Mouse (Mus musculus) liver, adult 2 months (tissue): ENCODE measurements around the gene Klhl12. TPM values are rescaled to one million over a fixed set of nuclear protein-coding genes. Genes with fewer than 3 reads are reported as not detected.
A peak's percentile ranks its signal among the peaks of the same experiment; 100 is the strongest.

ENCODE experiments used
- DNase-seq: peaks from one replicate; pipeline ENCODE4 v3.0.0-alpha.2; 2011; ENCODE audit warnings: low read depth, low spot score; ENCODE audit errors: extremely low read depth
- H3K27ac ChIP-seq: fragments of 200-500 bp; replicated peaks from 2 replicates; pipeline ENCODE4 v1.5.1; 2012; ENCODE audit warnings: low read depth, mild to moderate bottlenecking, control low read depth, inconsistent platforms, low read length; ENCODE audit not compliant: insufficient read depth
- H3K27me3 ChIP-seq: fragments of 200-500 bp; 2 replicates; pipeline ENCODE4 v1.6.1; 2012; ENCODE audit warnings: mild to moderate bottlenecking, moderate library complexity, low read length, inconsistent platforms; ENCODE audit not compliant: control insufficient read depth, insufficient read depth
- H3K36me3 ChIP-seq: fragments of 200-500 bp; 2 replicates; pipeline ENCODE4 v1.6.1; 2012; ENCODE audit warnings: low read length, inconsistent platforms; ENCODE audit not compliant: control insufficient read depth, insufficient read depth
- H3K4me1 ChIP-seq: fragments of 200-500 bp; 2 replicates; pipeline ENCODE4 v1.6.1; 2011; ENCODE audit warnings: low read length; ENCODE audit not compliant: control insufficient read depth, insufficient read depth
- H3K4me3 ChIP-seq: fragments of 200-500 bp; 2 replicates; pipeline ENCODE4 v1.5.1; 2011; ENCODE audit warnings: low read depth, mild to moderate bottlenecking, control low read depth, low read length, moderate library complexity; ENCODE audit not compliant: insufficient read depth
- H3K79me2 ChIP-seq: fragments of 200-500 bp; 2 replicates; pipeline ENCODE4 v1.6.1; 2012; ENCODE audit warnings: inconsistent platforms, mild to moderate bottlenecking, low read length, moderate library complexity; ENCODE audit not compliant: control insufficient read depth, insufficient read depth
- H3K9ac ChIP-seq: fragments of 200-500 bp; 2 replicates; pipeline ENCODE4 v1.6.1; 2012; ENCODE audit warnings: low read depth, mild to moderate bottlenecking, control low read depth, inconsistent platforms, low read length
- CTCF ChIP-seq: fragments of 200-500 bp; IDR thresholded peaks from 2 replicates; pipeline ENCODE4 v1.5.1; 2011; ENCODE audit warnings: low read depth, low read length, control low read depth
- POLR2A ChIP-seq: fragments of 200-500 bp; IDR thresholded peaks from 2 replicates; pipeline ENCODE4 v1.6.1; 2011; ENCODE audit warnings: low read length, control low read depth; ENCODE audit not compliant: insufficient read depth; ENCODE audit errors: extremely low read depth
- WGBS: fragments of 180-500 bp; shearing (Covaris S2); methylation state at CpG from one replicate; pipeline ENCODE4 v1.1.7; 2018; 5-methylcytosine and 5-hydroxymethylcytosine counted together
- polyA plus RNA-seq: library from polyadenylated mRNA; depleted of rRNA; stranded (reverse); fragments of >200 nt; gene quantifications from 2 replicates; pipeline ENCODE4 v1.2.3, GENCODE M21; 2012; rRNA removed
- total RNA-seq: library from RNA; depleted of rRNA; stranded (reverse); fragments of >200 nt; gene quantifications from 2 replicates; pipeline ENCODE4 v1.2.3, GENCODE M21; 2014; rRNA removed

The Klhl12 gene
- 8.8 and 9.9 TPM in 2 replicates for total RNA-seq
- 4.5 and 5.1 TPM in 2 replicates for polyA plus RNA-seq

DNA sequence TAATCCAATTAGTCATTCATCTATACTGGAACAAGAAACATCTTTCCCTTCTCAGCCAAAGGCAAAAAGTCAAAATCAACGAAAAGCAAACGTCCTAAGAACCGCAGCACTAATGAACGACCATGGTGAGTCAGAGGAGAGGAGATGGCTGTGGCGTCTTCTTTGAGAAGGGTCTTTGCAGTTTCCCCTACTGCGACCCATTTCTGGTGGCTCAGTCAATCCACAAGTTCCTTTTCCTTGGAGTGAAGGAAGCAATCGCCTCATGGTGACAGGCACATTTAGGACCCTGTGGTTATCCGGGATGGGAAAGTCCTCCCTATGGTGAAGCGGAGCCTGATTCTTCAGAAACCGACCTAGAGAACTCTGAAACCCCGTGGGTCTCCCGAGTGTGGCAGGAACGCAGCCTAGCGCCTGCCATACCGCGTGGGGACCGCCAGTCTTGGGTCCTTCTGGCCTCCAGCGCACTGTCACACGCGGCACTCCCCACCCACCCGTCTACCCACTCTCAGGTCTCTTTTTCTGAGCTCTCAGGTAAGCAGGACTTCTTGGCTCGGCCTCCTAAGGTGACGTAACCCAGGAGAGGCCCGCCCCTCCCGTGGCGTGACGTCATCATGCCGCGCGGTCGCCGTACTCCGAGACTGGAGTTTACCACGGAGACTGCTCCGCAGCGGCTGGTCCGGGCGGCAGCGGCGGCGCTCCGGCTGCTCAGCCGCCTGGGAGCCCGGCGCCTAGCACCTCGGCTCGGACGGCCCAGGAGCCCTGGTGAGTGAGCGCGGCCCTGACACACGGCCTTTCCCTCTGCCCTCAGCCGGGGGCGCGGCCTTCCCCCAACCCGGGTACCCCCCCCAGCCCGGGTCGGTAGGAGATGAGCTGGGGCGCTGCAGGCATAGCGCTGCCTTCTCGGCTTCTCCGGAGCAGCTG, at the start of gene Klhl12:
Gene Klhl12, plus strand, starts transcription at position 628 of the 921 bp plus-strand sequence.
- Histone ChIP-seq H3K27me3 (no peaks in the 10 kb centered on the region), H3K36me3 (peaks cover 7% of the 10 kb centered on the region), H3K4me3 (peak within 1 kb of the TSS; percentile 92), H3K27ac (peak within 1 kb of the TSS; percentile 45; the same call in 1 of the 2 replicates), H3K9ac (peak within 1 kb of the TSS; percentile 97), H3K4me1 (peaks cover 3% of the 10 kb centered on the region; the same call in 1 of the 2 replicates), H3K79me2 (peaks cover 7% of the 10 kb centered on the region; the same call in 1 of the 2 replicates)
- peak; percentile 80 for DNase-seq
- TF ChIP-seq POLR2A = peak; percentile 44; the same call in 1 of the 2 replicates
- 0 out of 2 replicates have a peak, but pooled peaks have one; percentile 2 for TF ChIP-seq CTCF
- WGBS = under 1% methylated on average over 61 of the region's 61 CpGs

DNA sequence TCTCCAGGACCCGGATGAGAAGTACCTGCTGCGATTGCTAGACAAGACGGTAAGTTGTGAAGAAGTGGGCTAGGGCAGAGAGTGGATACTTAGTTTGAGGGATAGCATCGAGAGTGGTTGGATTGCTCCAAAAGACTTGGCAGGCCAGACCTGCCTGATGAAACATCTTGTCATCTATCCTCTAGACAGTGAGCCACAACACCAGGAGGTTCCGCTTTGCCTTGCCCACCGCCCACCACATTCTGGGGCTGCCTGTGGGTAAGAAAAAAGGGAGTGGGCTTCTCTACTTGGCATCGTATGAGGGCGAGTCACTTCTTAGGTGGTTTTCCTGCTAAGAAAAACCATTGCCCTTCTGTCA, 48.9 kb upstream of the Klhl12 start:
- TF ChIP-seq POLR2A (no peak), CTCF (no peak)
- Histone ChIP-seq H3K4me3 (peak overlapping the region; percentile 79), H3K4me1 (peaks cover 6% of the 10 kb centered on the region; the same call in 1 of the 2 replicates), H3K27me3 (no peaks in the 10 kb centered on the region), H3K79me2 (no peaks in the 10 kb centered on the region), H3K36me3 (peaks cover 4% of the 10 kb centered on the region; the same call in 1 of the 2 replicates), H3K9ac (peak overlapping the region; percentile 70), H3K27ac (no peak overlapping the region)
- DNase-seq = no peak
- WGBS = 30% methylated on average over 8 of the region's 8 CpGs

- peaks cover 4% of the 10 kb centered on the region; the same call in 1 of the 2 replicates for H3K36me3 ChIP-seq
These were observed 47.3 kb upstream of the Klhl12 start for GRCm38 (mm10) chr1:134408080-134408479.

DNA sequence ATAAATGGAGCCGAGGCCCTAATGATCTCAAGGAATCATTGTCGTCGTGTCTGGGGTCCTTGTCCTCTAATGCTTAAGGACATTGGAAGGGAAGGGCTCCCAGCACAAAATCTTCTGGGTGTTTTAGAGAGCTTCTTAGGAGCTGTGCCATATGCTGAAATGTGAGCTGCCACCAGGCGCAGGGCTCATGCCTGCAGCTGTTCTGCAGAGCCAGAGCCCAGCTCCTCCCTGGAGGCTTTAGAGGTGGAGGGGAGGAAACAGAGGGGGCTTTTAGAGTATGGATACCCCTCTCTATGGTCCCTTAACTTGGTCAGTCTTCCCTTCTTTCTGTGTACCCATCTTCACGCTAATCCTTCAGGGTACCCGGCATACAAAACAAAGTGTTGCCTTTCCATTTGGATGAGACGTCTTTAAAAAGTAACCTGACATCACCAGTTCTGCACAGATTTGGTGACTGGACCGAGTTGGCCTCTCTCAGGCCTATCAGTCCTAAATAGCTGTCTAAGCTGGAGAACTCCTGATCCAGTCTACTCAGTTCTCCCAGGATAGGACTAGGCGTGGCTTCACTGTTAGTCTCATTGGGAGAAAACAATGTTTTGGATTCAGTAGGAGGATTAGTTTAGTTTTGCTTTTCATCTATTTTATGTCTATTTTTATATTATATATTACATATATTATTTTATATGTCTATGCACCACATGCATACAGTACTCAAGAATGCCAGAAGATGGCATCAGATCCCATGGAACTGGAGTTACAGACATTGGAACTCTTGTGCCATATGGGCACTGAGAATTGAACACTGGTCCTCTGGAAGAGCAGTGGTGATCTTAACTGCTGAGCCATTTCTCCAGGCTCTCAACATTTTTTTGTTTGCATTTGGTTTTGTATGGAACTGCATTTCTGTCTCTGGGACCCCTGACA, 43.4 kb upstream of the Klhl12 start:
- Histone ChIP-seq H3K9ac (no peak overlapping the region), H3K4me3 (no peak overlapping the region), H3K27ac (no peak overlapping the region), H3K36me3 (peaks cover 4% of the 10 kb centered on the region; the same call in 1 of the 2 replicates), H3K79me2 (peaks cover 16% of the 10 kb centered on the region), H3K4me1 (peaks cover 10% of the 10 kb centered on the region), H3K27me3 (no peaks in the 10 kb centered on the region)
- no peak for DNase-seq
- no peak for TF ChIP-seq POLR2A
- no peak for TF ChIP-seq CTCF
- WGBS = 96% methylated on average over 9 of the region's 9 CpGs

More at GRCm38 (mm10) chr1:134408080-134408479, 47.3 kb upstream of the Klhl12 start:
- Histone ChIP-seq H3K79me2 (no peaks in the 10 kb centered on the region), H3K27me3 (no peaks in the 10 kb centered on the region), H3K27ac (no peak overlapping the region), H3K4me1 (peaks cover 6% of the 10 kb centered on the region; the same call in 1 of the 2 replicates), H3K4me3 (no peak overlapping the region), H3K9ac (no peak overlapping the region)
- 93% methylated on average over 8 of the region's 8 CpGs for WGBS
- TF ChIP-seq POLR2A = no peak
- TF ChIP-seq CTCF = no peak
- DNase-seq = no peak

GRCm38 (mm10) chr1:134414038-134414437, 41.3 kb upstream of the Klhl12 start:
- H3K4me1 ChIP-seq = peaks cover 18% of the 10 kb centered on the region
- 27% methylated on average over 2 of the region's 2 CpGs for WGBS
- no peaks in the 10 kb centered on the region for H3K27me3 ChIP-seq
- TF ChIP-seq POLR2A = no peak
- no peak for TF ChIP-seq CTCF
- H3K27ac ChIP-seq = peak overlapping the region; percentile 93
- DNase-seq = peak; percentile 73
- H3K36me3 ChIP-seq = peaks cover 2% of the 10 kb centered on the region; the same call in 1 of the 2 replicates
- H3K4me3 ChIP-seq = peak overlapping the region; percentile 1; the same call in 1 of the 2 replicates
- peak overlapping the region; percentile 30; the same call in 1 of the 2 replicates for H3K9ac ChIP-seq
- H3K79me2 ChIP-seq = peaks cover 22% of the 10 kb centered on the region
